Mouse (Mus musculus) stomach, embryonic 16.5 days (tissue): ENCODE results near the gene Mapk1ip1l. TPM values are rescaled to one million over a fixed set of nuclear protein-coding genes. Genes with fewer than 3 reads are reported as not detected.

Experiments used
- ATAC-seq: fragments of 200-750 bp; cut with Nextera tagmentation; 2 replicates; pipeline ENCODE4 v1.8.0; 2017; ENCODE audit warnings: moderate number of reproducible peaks, moderate TSS enrichment; ENCODE audit not compliant: insufficient read depth, low FRiP score
- H3K27ac ChIP-seq: fragments of 300-500 bp; sonication (generic); 2 replicates; pipeline ENCODE4 v1.5.1; 2014; ENCODE audit warnings: low read length
- H3K27me3 ChIP-seq: fragments of 300-500 bp; sonication (generic); 2 replicates; pipeline ENCODE4 v1.6.1; 2014; ENCODE audit warnings: low read length, control low read depth, mixed read lengths; ENCODE audit not compliant: control insufficient read depth, insufficient read depth
- H3K36me3 ChIP-seq: fragments of 300-500 bp; sonication (generic); 2 replicates; pipeline ENCODE4 v1.6.1; 2014; ENCODE audit warnings: low read length; ENCODE audit not compliant: control insufficient read depth, insufficient read depth
- H3K4me1 ChIP-seq: fragments of 300-500 bp; sonication (generic); 2 replicates; pipeline ENCODE4 v1.6.1; 2014; ENCODE audit warnings: low read length, control low read depth, mixed read lengths; ENCODE audit not compliant: control insufficient read depth, insufficient read depth
- H3K4me2 ChIP-seq: fragments of 300-500 bp; sonication (generic); 2 replicates; pipeline ENCODE4 v1.6.1; 2014; ENCODE audit warnings: low read depth, low read length, mixed read lengths
- H3K4me3 ChIP-seq: fragments of 300-500 bp; sonication (generic); replicated peaks from 2 replicates; pipeline ENCODE4 v1.5.1; 2014; ENCODE audit warnings: mild to moderate bottlenecking, low read length
- H3K9ac ChIP-seq: fragments of 300-500 bp; sonication (generic); 2 replicates; pipeline ENCODE4 v1.6.1; 2014; ENCODE audit warnings: low read length
- H3K9me3 ChIP-seq: fragments of 300-500 bp; sonication (generic); replicated peaks from 2 replicates; pipeline ENCODE4 v1.6.1; 2016; ENCODE audit warnings: low read length, control low read depth; ENCODE audit not compliant: control insufficient read depth
- WGBS: fragments of 180-500 bp; shearing (Covaris S2); extraction: QIAGEN DNeasy Blood & Tissue Kit; methylation state at CpG from one replicate; pipeline ENCODE4 v1.1.7; 2014; 5-methylcytosine and 5-hydroxymethylcytosine counted together
- polyA plus RNA-seq: library from polyadenylated mRNA; unstranded; fragments of >200 nt; fragmentation: Nextera tagmentation; extraction: Ambion mirVana; gene quantifications from 2 replicates; pipeline ENCODE4 v1.2.1, GENCODE M21; 2015

Mapk1ip1l gene
- polyA plus RNA-seq, 1 experiment from 2014 or later, result 61.0 TPM

- H3K4me3 ChIP-seq, result no peak overlapping the region
- peaks cover 8% of the 10 kb centered on the region for H3K4me1 ChIP-seq
- no peaks in the 10 kb centered on the region for H3K36me3 ChIP-seq
- H3K27ac ChIP-seq, result peak overlapping the region; percentile 8; the same call in 1 of the 2 replicates
- no peak overlapping the region for H3K9ac ChIP-seq
- H3K9me3 ChIP-seq, result no peaks in the 10 kb centered on the region
- 49% methylated on average over 2 of the region's 2 CpGs for WGBS
- no peak overlapping the region for H3K4me2 ChIP-seq
- no peaks in the 10 kb centered on the region for H3K27me3 ChIP-seq
- ATAC-seq, result no peak
Observed at GRCm38 (mm10) chr14:47296232-47296631, 1.8 kb upstream of the Mapk1ip1l start.

DNA sequence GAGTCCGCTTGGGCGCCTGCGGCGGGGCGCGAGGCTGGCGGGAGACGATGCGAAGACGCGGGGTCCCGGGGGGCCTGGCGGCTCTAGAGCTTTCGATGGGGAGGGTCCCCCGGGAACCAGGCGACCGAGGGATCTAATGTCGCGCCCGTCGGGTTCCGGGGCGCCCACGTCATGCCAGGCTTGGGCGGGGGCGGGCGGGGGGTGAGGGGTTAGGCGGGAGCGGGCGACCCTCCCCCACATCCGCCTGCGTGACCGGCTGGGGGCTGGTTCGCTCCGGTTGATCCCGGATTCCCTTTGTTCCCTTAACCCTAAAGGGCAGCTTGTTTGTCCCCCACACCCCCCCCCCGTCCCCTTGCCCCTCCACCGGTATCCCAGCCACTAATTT, 334 bp downstream of the Mapk1ip1l start:
- Histone ChIP-seq H3K36me3 (no peaks in the 10 kb centered on the region), H3K9me3 (no peaks in the 10 kb centered on the region), H3K9ac (peak overlapping the region; percentile 98), H3K4me2 (peak overlapping the region; percentile 73), H3K27me3 (no peaks in the 10 kb centered on the region), H3K27ac (peak overlapping the region; percentile 96), H3K4me1 (peaks cover 8% of the 10 kb centered on the region), H3K4me3 (peak overlapping the region; percentile 97)
- under 1% methylated on average over 38 of the region's 38 CpGs for WGBS
- peak; percentile 82 for ATAC-seq

DNA sequence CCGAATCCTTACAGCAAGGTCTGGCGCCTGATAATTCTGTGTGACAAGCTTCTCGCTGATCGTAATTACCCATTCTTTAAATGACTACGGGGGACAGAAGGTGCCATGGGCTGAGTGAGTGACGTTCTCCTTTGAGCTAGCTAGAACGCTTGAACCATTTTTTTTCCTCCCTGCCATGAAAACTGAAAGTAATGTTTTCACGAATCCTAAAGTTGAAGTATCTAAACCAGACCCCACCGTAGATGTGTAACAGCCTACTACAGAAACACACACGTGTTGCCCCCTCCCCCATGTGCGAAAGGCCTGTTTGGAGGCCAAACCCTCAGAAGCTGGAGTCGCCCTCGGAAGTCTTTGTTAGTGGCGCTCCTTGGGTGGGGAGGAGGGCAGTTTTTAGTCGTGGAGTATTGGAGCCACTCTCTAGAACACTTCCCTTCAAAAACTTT, 774 bp downstream of the Mapk1ip1l start:
- Histone ChIP-seq H3K9ac (peak overlapping the region; percentile 98), H3K9me3 (no peaks in the 10 kb centered on the region), H3K27ac (peak overlapping the region; percentile 96), H3K27me3 (no peaks in the 10 kb centered on the region), H3K4me2 (peak overlapping the region; percentile 73), H3K4me1 (peaks cover 8% of the 10 kb centered on the region), H3K36me3 (no peaks in the 10 kb centered on the region), H3K4me3 (peak overlapping the region; percentile 97)
- WGBS, result under 1% methylated on average over 15 of the region's 15 CpGs
- peak; percentile 39; the same call in 1 of the 2 replicates for ATAC-seq

DNA sequence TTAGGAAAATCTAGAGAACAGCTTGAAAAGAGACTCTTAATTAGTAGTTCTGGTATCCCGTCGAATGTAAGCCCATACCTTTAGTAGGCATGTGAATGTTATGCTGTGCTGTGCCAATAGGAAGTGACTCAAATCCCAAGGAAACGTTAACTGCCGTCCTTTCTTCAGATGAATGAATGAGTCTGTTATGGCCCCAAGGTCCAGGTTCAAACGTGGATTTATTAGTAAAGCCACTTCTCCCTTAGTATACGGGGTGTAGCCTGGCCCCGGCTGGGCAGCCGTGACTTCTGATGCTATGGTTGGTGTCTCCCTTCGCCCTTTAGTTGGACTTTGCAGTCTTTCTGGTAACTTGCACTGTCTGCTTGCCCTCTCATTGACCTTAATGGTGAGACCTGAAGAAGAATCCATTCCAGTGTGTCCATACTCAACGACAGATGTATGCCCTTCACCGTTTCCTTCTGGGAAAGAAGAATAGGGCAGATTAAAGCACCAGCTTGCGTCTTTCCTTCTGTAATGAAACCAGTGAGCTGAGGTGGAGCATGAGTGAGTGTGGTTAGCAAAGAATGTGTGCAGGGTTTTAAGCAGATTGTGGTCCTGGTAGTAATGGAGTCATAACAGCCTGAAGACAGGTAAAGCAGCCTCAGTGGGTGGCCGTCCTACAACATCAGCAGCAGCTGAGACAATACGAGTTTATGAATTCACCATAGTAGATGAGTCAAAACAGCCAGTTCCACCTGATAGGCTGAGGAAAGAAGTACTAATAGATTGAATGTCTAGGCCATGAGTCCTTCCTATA, 5.0 kb downstream of the Mapk1ip1l start:
- no peaks in the 10 kb centered on the region; the same call in 1 of the 2 replicates for H3K36me3 ChIP-seq
- 76% methylated on average over 14 of the region's 14 CpGs for WGBS
- no peaks in the 10 kb centered on the region for H3K27me3 ChIP-seq
- no peak overlapping the region for H3K27ac ChIP-seq
- ATAC-seq, result no peak
- peaks cover 10% of the 10 kb centered on the region for H3K4me1 ChIP-seq
- H3K9me3 ChIP-seq, result no peaks in the 10 kb centered on the region
- no peak overlapping the region for H3K4me3 ChIP-seq
- H3K9ac ChIP-seq, result no peak overlapping the region
- no peak overlapping the region for H3K4me2 ChIP-seq

DNA sequence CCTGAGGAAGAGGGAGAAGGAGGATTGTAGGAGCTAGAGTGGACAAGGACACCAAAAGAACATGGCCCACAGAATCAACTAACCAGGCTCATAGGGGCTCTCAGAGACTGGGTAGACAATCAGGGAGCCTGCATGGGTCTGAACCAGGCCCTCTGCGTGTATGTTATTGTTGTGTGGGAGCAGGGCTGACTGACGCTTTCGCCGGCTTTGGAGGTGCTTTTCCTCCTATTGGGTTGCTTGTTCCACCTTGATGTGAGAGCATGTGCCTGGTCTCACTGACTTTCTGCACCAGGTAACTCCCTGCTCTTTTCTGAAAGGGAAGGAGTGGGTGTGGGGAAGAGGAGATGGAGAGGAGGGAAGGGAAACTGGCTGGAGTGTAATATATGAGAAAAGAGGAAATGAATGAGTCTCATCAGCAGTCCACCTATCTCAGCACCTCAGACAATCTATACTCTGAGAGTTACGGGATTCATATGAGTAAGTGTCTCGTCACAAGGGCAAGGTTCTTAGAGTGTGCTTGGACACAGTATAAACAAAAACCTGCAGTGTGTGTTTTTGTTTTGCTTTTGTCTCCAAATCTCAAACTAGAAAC, 6.8 kb downstream of the Mapk1ip1l start:
- H3K27me3 ChIP-seq, result no peaks in the 10 kb centered on the region
- WGBS, result 85% methylated on average over 6 of the region's 6 CpGs
- no peak overlapping the region for H3K9ac ChIP-seq
- peaks cover 6% of the 10 kb centered on the region for H3K4me1 ChIP-seq
- peaks cover 4% of the 10 kb centered on the region; the same call in 1 of the 2 replicates for H3K36me3 ChIP-seq
- no peak for ATAC-seq
- no peaks in the 10 kb centered on the region for H3K9me3 ChIP-seq
- no peak overlapping the region for H3K4me2 ChIP-seq
- H3K4me3 ChIP-seq, result no peak overlapping the region
- H3K27ac ChIP-seq, result no peak overlapping the region

DNA sequence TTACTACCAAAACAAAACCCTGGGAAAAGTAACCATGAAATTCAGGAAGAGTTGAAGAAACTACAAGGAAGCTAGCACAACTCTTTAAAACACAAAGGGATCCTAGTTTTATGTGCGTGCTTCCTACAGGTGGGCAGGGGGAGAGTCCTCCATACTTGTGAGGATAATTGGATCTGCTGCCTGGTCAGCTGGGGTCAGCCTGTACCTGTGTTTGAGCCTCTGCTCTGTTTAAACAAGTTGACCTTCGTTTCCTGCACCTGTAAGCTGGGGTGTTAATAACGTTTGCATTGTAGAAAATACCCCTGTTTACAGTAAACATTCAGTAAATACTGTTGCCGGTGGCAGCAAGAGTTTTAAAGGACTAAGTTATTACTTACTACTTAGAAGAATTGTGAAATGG, 7.9 kb downstream of the Mapk1ip1l start:
- Histone ChIP-seq H3K4me3 (no peak overlapping the region), H3K36me3 (peaks cover 14% of the 10 kb centered on the region), H3K4me1 (0 out of 2 replicates have a peak, but pooled peaks cover 2% of the 10 kb centered on the region), H3K9me3 (no peaks in the 10 kb centered on the region), H3K4me2 (no peak overlapping the region), H3K9ac (no peak overlapping the region), H3K27ac (no peak overlapping the region), H3K27me3 (no peaks in the 10 kb centered on the region)
- 70% methylated on average over 4 of the region's 4 CpGs for WGBS
- ATAC-seq, result no peak

DNA sequence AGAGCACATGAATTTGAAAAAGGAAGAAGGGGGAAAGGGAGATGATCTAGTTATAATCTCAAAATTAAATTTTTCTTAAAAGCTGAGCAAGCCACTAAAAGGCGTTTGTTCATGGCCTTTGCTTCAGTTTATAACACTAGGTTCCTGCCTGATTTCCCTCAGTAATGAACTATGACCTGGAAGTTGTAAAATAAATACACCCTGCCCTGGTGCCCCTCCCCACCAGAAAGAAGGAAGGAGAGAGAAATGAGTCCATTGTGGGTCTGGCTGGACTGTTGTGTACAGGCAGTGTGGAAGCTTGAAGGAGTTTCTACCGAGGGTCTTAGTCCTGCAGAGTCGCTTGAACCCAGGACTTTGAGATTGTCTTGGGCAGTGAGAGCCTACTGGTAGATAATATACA, 9.6 kb downstream of the Mapk1ip1l start:
- H3K4me1 ChIP-seq, result 0 out of 2 replicates have a peak, but pooled peaks cover 2% of the 10 kb centered on the region
- no peaks in the 10 kb centered on the region for H3K27me3 ChIP-seq
- no peak overlapping the region for H3K4me2 ChIP-seq
- 75% methylated on average over 3 of the region's 3 CpGs for WGBS
- no peak overlapping the region for H3K4me3 ChIP-seq
- H3K36me3 ChIP-seq, result peaks cover 18% of the 10 kb centered on the region
- no peaks in the 10 kb centered on the region for H3K9me3 ChIP-seq
- no peak for ATAC-seq
- no peak overlapping the region for H3K9ac ChIP-seq
- no peak overlapping the region for H3K27ac ChIP-seq

- 78% methylated on average over 1 of the region's 1 CpGs for WGBS
- Histone ChIP-seq H3K36me3 (peaks cover 24% of the 10 kb centered on the region), H3K27ac (no peak overlapping the region), H3K9me3 (no peaks in the 10 kb centered on the region), H3K4me2 (no peak overlapping the region), H3K27me3 (no peaks in the 10 kb centered on the region), H3K4me1 (0 out of 2 replicates have a peak, but pooled peaks cover 2% of the 10 kb centered on the region), H3K4me3 (no peak overlapping the region), H3K9ac (no peak overlapping the region)
- no peak for ATAC-seq
Observed at GRCm38 (mm10) chr14:47309061-47309460, 11.0 kb downstream of the Mapk1ip1l start.
